Mouse (Mus musculus) thymus, postnatal 25 days (tissue): ENCODE data around the gene Dera.

ENCODE experiments used
- DNase-seq: peaks from one replicate; pipeline ENCODE4 v3.0.0; 2022

The Dera gene

DNA sequence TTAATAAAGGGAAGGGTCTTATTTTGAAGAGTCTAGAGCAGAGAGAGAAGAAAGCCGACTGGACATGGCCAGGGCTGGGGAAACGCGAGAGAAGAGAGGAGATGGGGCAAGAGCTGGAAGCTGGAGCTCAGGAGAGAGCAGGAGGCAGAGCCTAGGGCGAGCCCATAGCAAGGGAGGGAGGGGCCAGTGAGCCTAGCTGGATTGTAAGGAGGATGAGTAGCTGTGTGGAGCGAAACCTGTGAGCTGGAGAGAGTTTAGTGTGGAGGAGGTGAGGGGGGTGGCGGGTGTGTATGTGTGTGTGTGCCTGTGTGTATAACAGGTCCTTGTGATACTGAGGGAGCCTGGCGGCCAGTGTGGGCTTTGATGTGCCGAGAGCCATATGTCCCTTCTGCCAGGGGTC, 5.3 kb downstream of the Dera start:
- no peak for DNase-seq

DNA sequence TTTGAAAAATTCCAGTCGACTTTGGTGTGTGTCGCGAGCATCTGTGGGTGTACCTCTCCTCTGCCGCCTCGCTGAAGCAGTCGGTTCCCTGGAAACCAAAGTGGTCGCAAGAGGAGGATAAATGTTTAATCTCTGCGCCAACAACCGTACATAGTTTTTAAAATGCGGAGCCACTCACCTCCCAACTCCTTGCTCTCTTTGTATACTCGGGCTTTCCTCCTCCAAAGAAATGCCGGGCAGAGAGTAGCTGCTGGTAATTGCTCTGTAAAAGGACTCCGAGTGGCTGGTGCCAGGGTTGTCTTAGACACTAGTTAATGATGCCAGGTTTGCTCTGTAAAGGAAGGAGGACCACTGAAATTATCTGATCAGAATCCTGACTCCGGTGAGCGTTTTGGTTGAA, 6.6 kb downstream of the Dera start:
- DNase-seq = no peak

DNA sequence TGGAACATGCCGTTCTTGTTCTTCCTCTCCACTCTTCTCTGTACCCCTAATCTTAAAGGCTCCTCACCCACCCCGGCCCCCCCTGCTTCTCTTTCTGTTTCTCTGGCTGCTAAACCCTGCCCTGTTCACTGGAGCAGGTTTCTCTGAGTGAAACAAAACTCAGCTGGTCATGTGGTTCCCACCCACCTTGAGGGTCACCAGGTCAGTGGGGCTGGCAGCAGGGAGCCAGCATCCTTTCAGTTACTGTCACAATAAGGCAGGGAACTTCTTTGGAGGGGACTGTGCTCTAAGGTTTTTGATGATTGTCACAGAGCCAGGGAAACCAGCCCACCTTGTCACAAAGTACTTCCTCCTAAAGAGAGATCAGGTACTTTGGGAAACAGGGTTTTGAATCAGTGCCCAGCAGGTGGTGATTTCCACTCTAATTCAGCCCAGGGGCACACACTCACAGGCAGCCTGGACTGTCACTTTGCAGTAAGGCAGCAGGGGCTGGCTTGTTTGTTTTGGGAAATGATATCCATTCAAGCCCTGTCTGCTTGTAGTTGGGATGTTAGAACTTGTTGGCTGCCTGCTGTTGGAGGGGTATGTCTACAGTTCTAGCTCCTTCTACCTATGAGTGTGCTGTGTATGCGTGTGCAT, 10.3 kb downstream of the Dera start:
- DNase-seq = no peak

DNA sequence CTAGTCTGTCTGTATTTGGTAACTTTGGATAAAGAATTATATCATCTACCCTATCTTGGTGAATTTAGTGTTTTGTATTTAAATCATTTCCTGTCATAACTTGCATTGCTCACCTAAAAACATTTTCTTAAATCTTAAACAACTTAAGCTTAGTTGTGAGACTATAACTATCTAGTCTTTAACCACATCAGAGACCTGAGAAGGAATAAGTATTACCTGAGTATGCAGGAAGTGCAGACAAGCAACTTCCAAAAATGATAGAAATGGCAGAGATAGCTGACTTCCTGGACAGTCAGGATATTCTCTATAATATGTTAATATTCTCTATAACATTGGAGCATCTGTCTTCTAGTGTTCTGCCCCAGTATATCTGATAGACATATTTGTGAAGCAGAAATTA, 11.8 kb downstream of the Dera start:
- no peak for DNase-seq

DNA sequence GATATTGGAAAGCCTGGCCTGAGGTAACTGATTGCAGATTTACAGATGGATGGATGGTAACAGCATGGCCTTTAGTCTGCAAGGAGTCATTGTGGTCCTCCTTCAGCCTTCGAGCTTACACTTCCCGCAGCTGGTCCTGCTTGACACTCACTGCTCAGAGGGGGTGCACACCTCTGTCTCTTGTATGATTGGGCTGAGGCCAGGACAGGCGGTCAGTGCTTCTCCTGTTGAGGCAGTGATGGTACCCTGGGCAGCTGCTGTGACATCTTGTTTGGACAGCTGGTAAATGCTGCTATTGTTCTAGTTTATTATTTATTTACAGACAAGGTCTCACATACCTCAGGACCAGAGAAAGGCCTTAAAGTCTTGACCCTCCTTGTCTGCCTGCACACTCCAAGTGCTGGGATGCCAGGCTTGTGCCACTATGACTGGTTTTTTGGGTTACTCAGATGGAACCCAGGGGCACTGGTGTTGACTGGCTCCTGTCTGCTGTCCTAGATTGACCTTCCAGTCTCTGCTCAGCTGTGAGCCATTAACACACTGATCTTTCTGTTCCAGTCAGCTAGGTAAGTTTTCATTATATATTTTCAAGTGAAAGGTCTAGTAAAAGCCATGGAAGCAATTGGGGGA, 17.4 kb downstream of the Dera start:
- DNase-seq = no peak

DNA sequence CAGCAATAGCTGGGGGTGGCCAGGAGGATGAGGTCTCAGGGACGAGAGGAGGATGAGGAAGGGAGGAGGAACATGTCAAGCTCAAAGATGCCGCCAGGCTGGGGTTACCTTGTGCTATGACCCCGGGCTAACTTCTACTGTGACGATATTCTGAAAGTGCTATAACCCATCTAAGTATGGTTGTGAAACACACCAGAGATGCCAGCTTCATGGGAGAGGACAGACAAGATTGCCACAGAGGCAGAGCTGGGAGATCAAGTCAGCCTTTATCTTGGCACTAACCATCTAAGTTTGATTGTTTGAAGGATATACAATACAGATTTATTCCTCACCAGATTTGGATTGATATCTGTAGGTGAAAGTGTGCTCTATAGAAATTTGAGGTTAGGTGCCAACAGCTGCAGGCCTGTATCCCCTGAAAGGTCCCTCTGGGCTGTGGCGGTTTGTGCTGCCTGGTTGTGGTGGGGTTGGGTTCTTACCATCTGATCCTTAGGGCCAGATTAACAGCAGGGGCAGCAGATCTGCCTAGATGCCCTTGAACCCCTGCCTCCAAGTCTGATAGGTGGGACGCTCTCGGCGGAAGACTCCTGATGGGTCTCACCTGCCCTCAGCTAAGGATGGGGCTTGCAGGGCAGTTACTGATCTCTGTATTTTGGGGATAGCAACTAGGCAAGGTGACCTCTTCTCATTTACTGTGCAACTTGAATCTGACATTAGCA, 18.7 kb downstream of the Dera start:
- DNase-seq = no peak

DNA sequence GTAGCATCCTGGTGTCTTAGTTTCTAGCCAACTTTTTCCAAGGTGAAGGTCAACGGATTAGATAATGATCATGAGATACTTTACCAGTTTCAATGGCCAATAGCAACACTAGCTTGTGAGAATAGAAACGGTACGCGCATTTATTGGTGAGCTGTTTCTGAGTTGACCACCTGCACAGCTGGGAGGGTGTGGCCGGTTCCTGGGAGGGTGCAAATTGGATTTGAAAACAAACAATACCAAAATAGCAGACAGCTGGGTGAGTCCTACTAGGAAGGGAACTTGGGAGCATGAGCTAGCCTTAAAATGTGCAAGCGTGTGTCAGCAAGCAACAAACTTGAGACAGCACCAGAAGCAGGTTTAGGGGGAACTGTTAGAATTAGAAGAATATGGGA, 19.3 kb downstream of the Dera start:
- DNase-seq = no peak

DNA sequence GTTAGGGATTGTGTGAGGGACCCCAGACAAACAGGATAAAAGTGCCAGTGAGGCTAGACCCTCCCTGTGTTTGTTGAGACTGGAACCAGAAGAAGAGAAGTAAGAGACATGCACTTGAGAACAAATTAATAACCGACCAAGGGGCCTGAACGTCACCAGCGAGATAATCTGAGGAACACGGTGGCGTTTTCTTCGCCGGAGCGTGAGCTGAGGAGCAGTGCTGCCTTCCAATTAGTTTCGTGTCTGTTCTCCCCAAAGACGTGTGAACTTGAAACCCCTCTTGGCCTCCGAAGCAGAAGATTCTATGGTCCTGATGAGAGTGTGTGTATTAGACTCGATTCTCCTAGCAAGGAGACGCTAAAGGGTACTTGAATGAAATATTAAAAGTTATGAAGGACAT, 19.8 kb downstream of the Dera start:
- no peak for DNase-seq

DNA sequence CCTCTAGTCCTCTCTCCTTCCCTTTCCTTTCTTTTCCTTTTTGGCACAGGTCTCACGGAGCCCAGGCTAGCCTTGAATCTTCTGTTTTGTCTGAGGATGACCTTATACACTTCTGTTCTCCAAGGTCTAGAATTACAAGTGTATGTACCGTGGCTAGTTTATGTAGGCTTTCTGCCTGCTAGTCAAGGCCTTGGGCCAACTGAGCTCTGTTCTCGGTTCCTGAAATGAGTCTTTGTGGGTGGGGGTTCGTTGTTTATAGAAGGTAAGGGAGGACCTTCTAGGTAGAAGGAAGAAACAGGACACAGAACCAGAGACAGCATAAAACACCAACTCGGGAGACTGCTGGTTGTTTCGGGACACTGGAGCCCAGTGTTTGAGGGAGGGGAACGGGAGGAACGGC, 20.8 kb downstream of the Dera start:
- DNase-seq = no peak

DNA sequence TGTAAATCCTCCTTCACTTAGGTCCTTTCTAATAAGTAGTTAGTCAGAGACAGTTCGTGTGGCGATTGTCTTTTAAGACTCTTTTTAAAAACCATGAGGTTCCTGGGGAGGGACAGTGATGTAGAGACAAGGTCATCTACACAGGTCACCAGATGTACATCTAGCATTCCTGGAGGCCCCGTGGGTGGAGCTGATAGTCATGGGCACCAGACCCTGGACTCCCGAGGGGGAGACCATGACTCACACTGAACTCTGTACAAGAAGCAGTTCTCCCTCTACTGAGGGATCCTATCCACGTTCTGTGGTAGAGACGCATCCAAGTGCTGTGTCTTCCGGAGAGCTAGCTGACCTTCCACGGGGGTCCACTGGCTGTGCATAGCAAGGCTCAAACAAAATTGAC, 22.6 kb downstream of the Dera start:
- no peak for DNase-seq

DNA sequence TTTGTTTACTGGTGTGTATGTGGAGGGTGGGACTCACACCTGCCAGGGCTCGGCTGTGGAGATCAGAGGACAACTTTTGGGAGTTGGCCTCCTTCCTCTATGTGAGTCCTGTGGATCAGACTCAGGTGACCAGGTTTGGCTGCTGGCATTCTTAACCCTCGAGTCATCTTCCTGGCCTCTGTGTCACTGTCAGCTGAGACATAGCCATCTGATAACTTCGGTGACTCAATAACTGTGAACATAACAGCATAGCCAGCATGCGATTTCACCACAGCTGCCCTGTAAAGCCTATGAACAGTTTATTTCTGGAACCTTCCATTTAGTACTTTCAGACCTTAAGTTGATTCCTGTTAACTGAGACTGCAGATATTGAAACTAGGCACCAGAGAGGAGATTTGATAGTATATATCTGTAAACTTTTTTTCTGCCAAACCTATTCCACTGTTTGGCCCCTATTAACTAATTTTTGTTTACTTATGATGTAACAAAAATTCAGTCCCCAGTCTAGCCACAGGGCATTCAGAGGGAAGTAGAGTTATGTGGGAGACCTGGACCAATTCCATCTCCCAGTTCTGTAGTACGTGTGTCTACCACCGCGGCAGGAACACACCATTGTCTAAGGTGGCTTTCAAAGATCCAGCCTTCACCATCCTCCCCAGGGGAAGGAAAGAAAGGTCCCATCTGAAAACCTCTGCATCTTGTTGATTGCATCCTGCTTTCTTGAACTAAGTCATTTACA, 29.7 kb downstream of the Dera start:
- no peak for DNase-seq

DNA sequence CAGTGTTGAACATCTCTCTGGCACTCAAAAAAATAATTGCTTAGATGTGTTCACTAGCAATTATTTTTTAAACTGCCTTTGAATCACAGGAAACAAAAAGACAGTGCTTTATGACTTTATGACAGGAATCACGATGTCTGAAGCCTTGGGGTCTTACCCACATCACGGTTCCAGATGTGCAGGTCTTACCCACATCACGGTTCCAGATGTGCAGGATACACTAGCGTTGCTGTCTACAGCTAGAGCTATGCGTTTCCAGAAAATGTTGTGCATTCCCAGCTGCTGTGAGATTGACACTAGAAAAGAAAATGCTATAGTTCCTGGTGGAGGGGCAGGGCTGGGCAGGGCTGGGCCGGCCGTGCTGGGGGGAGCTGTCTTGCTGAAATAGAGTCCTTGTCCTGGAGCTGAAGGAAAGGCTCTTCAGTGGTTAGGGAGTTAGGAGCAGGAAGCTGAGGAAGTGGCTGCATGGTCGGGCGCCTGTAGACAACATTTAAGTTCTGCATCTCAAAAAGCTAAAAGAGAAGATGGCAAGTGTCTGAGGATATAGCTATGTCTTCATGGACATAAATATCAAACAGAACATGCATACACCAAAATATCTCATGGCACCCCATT, 34.7 kb downstream of the Dera start:
- no peak for DNase-seq

DNA sequence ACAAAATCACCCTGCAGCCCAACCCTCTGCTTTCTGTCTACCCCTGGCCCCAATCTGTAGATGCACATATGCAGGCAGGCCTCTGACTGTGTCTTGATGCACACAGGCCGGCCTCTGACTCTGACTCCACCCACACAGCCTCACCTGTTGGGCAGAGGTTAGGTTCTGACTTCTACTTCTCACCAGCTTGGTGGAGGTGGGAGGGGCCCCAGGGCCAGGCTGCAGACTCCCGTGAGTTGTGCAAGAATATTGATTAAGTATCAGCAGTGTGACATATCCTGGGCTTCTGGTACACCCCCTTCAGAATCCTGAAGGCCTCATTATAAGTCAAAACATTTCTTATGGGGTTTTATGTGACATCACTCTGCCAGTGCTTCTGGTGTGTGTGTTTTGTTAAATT, 35.3 kb downstream of the Dera start:
- no peak for DNase-seq

DNA sequence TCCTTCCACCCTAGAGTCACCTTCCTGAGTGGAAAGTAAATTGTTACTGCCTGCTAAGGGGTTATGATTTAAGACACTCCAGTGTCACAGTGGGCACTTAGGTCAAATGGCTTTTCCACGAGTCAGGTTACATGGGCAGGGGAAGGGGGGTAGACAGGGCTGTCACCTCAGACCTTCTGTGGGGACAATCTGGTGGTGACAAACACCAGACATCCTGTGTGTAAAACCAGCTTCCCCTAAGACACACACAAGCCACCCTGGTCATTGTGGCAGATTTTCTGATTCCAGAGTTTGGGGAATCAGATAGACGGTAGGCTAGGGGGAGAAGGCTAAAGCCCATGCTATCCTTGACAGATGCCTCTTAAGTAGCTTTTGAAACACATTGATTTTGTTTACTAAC, 41.1 kb downstream of the Dera start:
- no peak for DNase-seq

DNA sequence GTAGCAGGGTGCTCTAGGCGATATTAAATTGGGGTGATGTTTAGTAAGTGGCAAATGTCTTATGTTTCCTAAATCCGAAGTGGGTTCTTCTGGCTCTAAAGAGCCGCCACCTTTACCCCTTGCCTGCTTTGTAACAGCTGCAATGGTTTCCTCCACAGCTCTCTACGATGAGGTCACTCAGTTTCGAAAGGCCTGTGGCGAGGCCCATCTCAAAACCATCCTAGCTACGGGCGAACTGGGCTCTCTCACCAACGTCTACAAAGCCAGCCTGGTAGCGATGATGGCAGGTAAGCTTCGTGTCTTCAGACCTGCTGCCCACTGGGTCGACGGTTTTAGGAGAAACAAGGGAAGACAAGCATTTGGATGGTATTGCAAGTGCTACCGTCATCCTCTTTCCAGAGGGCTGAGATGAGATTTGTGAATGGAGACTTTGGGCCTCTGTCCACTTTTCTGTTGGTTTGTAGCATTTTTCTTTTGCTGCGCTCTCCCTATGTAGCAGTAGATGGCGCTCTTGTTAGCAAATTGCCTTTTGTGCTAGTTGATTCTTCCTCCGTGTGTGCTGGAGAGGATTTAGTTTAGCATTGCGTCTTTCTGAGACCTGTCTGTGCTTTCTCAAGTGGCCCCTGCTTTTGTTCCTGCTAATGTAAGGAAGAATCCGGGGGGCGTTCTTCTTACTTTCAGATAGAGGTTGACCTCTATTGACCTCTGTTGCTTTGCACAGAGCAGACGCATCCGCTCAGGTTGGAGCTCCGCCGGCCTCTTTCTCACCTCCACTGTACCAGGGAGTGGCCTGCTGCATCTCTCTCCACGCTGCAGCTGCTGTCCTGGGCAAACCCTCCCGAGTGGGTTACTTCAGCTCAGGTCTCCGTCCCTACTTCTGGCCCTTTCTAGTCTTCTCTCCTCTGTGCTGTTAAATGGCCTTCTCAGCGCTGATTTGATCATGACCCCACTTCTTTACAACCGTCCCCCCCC, 42.5 kb downstream of the Dera start:
- no peak for DNase-seq

DNA sequence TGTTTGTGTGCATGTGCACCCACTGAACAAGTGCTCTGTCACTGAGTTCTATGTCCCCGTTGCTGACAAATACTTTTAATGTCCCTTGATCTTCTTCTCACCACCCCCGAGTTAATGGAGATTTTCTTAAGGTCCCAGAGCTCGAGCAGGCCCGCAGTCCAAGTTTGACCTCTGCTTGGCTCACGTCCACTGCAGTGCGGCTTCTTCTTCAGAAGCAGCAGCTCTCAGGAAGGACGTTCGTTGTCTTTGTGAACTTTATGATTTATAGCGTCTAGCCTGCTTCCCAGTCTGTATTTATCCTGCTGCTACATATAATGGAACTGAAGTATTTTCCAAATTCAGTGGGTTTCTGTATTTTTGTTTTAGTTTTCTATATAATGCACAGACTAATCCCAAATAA, 44.9 kb downstream of the Dera start:
- no peak for DNase-seq

DNA sequence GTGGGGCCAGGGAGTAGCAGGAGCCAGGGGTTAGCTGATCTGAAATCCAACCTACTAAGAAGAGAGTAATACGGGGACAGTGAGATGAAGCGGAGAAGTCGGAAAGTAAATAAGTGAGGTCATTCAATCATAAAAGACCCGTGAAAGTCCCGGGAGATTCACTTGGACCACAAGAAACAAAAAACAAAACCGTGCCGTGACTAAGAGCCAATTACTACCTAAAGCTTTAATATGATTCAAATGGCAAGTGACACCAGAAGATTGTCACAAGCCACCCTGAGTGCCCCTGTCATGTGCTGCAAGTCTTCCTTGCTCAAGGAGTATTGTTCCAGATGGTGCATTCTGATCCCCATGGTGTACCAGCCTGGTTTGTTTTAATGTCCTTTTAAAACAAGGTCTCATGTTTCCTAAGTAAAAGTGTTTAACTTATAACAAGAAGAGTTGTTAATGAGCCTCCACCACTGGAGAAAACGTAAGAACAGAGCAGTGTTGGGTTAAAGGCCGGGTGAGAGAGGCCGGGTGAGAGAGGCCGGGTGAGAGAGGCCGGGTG, 49.2 kb downstream of the Dera start:
- DNase-seq = no peak

DNA sequence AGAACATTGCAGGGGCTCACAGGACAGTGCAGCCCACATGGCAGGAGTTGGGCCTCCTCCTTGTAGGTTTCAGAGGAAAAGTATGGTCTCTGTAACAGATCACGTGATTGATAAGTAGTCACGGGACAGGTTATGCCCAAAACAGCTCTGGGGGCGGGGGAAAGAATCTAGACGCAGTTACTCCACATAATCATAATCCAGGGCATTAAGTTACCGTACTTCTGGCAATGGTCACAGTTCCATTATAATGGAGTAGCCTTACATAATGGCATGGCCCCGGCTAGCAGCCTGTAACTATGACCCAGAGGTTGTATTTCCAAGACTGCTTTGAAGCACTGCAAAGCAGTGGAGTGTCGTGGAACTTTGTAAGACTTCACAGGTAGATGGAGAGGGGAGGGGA, 49.8 kb downstream of the Dera start:
- no peak for DNase-seq

DNA sequence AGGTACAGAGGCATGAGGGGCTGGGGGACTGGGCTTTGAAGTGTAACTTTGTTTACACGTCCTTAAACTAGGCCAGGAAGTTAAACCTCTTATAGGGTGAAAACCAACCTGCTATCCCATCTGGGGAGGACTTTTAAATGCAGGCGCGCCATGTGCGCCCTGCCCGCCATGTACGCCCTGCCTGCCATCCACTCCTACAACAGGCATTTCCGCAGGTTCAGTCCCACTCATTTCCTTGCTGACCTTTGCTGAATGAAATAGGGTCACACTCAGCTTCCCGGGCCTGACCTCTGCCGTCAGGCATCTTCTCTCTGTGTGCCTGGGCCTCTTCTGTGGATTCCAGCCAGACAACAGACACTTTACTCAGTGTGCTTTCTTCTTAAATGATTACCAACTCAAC, 50.3 kb downstream of the Dera start:
- DNase-seq = no peak

DNA sequence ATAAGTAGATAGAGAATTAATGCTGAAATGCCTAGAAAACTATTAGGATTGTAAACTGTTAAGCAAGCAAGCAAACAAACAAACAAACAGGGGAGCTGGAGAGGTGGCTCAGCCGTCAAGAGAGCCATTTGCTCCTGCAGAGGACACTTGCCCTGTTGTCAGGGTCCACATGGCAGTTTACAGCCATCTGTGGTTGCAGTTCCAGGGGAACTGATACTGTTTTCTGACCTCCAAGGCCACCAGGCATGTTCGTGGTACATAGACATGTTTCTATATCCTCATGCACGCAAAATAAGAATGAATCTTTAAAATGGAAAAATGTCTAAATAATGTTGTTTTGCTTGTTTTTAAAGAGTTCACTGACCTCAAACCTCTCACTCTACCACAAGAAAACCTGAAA, 52.0 kb downstream of the Dera start:
- no peak for DNase-seq

DNA sequence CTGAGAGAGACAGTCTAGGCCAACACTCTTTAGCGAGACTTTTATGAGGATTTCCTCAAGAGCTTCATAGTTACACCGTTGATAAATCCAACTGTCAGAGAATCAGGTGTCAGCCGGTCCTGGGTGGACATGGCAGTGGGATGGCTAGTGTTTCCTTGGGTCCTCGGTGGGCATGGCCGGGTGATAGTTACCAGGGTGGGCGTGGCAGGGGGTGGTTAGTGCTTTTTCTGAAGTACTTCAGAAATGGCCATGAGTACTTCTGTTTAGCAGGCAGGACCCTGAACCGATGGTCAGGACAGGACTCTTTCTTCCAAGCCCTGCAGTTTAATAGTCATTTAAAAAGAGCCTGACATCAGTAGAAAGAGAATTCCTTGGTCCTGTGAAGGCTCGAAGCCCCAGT, 52.5 kb downstream of the Dera start:
- no peak for DNase-seq

DNA sequence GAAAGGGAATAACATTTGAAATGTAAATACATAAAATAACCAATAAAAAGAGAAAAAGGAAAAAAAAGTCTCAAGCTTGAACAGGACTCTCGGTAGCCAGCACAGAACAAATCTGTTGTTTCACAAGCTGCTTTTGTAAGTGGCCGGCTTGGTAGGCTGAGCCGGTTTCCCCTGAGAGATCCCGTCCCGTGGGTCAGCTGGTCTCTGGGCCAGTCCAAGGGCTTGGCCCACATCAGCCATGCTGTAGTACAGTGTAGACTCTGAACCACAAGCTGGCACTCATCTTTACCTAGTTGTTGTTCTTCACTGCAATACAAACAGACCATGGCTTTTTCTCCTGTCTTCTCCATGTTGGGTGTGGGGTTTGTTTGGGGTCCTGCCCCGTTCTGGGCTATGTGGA, 53.0 kb downstream of the Dera start:
- DNase-seq = no peak
